Mouse (Mus musculus) ES-E14 (cell line): ENCODE measurements at regions not wholly inside any gene's neighbourhood (a gene's known extent, or its start where the extent isn't known, plus 50 kb on each side); places are given as distances from the start of the nearest gene placed in this dataset.

Experiments
- DNase-seq: peaks from one replicate; pipeline ENCODE4 v3.0.0-alpha.2; 2013; ENCODE audit warnings: low read depth, low spot score
- H3K27ac ChIP-seq: 2 replicates; pipeline ENCODE4 v1.5.1; 2012; ENCODE audit warnings: low read depth, mild to moderate bottlenecking, low read length, moderate library complexity, mixed read lengths; ENCODE audit not compliant: poor library complexity, insufficient read depth, severe bottlenecking
- H3K36me3 ChIP-seq: 2 replicates; pipeline ENCODE4 v1.6.1; 2012; ENCODE audit warnings: mild to moderate bottlenecking, low read length, moderate library complexity, mixed read lengths; ENCODE audit not compliant: control insufficient read depth, poor library complexity, insufficient read depth, severe bottlenecking
- H3K4me1 ChIP-seq, 2 experiments: fragments of 150-350 bp in 1 of 2; sonication (generic) in 1 of 2; 2 replicates each; pipeline ENCODE4 v1.6.1; 2012; ENCODE audit warnings: low read length in 2 of 2, mild to moderate bottlenecking in 1 of 2, mixed read lengths in 1 of 2; ENCODE audit not compliant: control insufficient read depth in 2 of 2, insufficient read depth in 2 of 2, poor library complexity in 1 of 2
- H3K4me3 ChIP-seq, 2 experiments: fragments of 150-350 bp in 1 of 2; sonication (generic) in 1 of 2; 2 replicates each; pipeline ENCODE4 v1.5.1; 2012; ENCODE audit warnings: low read length in 2 of 2, low read depth in 1 of 2, mild to moderate bottlenecking in 1 of 2, mixed read lengths in 1 of 2; ENCODE audit not compliant: insufficient read depth in 1 of 2, poor library complexity in 1 of 2, severe bottlenecking in 1 of 2
- H3K9ac ChIP-seq: 2 replicates; pipeline ENCODE4 v1.6.1; 2012; ENCODE audit warnings: low read depth, mild to moderate bottlenecking, low read length, mixed read lengths; ENCODE audit not compliant: poor library complexity, insufficient read depth, severe bottlenecking
- H3K9me3 ChIP-seq: fragments of 150-350 bp; sonication (generic); 2 replicates; pipeline ENCODE4 v1.6.1; 2012; ENCODE audit warnings: low read depth, mild to moderate bottlenecking, low read length; ENCODE audit not compliant: control insufficient read depth, insufficient read depth
- CHD2 ChIP-seq: IDR thresholded peaks from 2 replicates; pipeline ENCODE4 v1.6.1; 2014; ENCODE audit warnings: mild to moderate bottlenecking, low read depth, low read length, inconsistent platforms
- HCFC1 ChIP-seq: IDR thresholded peaks from 2 replicates; pipeline ENCODE4 v1.6.1; 2012; ENCODE audit warnings: low read length, inconsistent platforms, borderline replicate concordance; ENCODE audit not compliant: insufficient read depth
- MAFK ChIP-seq: IDR thresholded peaks from 2 replicates; pipeline ENCODE4 v1.6.1; 2014; ENCODE audit warnings: mild to moderate bottlenecking, low read depth, low read length, inconsistent platforms; ENCODE audit not compliant: insufficient read depth
- ZC3H11A ChIP-seq: IDR thresholded peaks from 2 replicates; pipeline ENCODE4 v1.6.1; 2012; ENCODE audit warnings: low read depth, mild to moderate bottlenecking, inconsistent platforms, low read length, borderline replicate concordance
- ZNF384 ChIP-seq: IDR thresholded peaks from 2 replicates; pipeline ENCODE4 v1.6.1; 2012; ENCODE audit warnings: low read depth, low read length, inconsistent platforms
- in situ Hi-C, 2 experiments: fragments of 600-800 bp; cut with MboI; formaldehyde crosslinking; loops; one replicate each; pipeline ENCODE4 v1.15.1; 2025; ENCODE audit warnings: low sequenced_read_pairs in 2 of 2, inconsistent platforms in 1 of 2; ENCODE audit not compliant: unreplicated experiment in 2 of 2

DNA sequence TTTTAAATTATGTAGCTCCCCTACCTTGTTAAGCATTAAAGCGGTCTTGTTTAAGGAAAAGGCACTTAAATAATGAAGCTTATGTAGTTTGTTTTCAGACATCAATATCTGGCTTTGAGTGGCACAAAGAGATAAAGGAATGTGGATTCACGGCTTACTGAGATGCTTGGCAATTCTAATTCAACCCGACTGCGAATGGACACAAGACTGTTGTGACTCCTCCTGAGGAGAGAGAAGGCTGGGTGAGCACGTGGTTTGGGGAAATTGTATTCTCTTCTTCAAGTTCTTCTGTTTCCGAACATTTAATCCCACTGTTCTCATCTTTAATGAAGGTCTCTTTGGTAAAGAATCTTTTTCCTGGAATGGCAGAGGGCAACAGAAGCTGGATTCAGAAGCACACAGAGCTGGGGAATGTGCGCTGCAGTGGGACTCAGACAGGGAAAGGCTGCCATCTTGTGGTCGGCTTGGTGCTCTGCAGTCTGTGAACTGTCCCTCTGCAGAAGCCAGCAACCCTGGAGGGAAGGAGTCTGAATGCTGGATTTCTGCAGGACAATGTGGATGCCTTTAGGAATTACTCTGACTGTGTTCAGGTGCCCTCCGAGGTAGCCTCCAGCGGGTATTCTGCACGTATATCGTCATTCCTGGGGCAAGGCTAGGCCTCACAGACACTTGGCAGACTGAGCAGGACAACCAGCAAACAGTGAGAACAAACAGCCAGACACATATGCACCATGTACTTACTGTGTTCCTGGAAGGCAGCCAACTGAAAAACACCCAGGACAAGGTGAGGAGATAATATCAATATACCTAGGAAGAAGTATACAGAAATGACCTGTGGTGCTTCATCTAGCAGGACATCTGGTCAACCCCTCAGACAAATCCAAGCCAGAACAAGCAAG, 54.0 kb upstream of the Pax1 start:
- no peaks in the 10 kb centered on the region for H3K9me3 ChIP-seq
- H3K36me3 ChIP-seq, result no peaks in the 10 kb centered on the region
- TF ChIP-seq ZC3H11A (peak; percentile 89; the same call in 1 of the 2 replicates), HCFC1 (no peak)
- H3K27ac ChIP-seq, result no peak overlapping the region
- no peak overlapping the region for H3K9ac ChIP-seq
- peak; percentile 62 for DNase-seq
- H3K4me3 ChIP-seq, result no peak overlapping the region
- H3K4me1 ChIP-seq, result 0 out of 4 replicates have a peak, but pooled peaks cover 0 to 2% of the 10 kb centered on the region in 2 experiments
- in situ Hi-C loops, result loop anchor here (5.0 to 25.0 kb wide), 3 partner anchors 103 to 345 kb away; partner anchors contain the start of gene Nkx2-2 (in 1 of the 2)

DNA sequence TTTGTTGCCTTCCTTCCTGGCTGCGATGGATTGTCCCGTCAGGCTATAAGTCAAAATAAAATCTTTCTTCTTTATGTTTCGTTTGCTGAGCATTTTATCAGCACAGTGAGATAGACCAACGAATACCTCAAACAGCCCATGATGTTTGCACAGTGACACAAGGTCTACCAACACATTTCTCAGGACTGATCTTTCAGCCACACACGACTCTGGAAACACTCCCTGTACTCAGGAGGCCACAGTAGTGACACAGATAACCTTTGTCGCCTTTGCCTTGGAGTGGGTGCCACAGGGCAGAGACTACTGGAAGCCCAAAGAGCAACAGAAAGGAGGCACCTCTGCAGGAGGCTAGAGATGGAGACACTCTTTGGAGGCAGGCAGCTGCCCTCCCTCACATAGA, 55.0 kb upstream of the Pax1 start:
- Histone ChIP-seq H3K4me3 (no peak overlapping the region), H3K9ac (no peak overlapping the region), H3K4me1 (no peaks in the 10 kb centered on the region), H3K27ac (no peak overlapping the region), H3K9me3 (no peaks in the 10 kb centered on the region), H3K36me3 (no peaks in the 10 kb centered on the region)
- TF ChIP-seq ZNF384 (no peak), CHD2 (no peak), ZC3H11A (no peak), MAFK (no peak)
- in situ Hi-C loops, result loop anchor here (5.0 to 25.0 kb wide), 3 partner anchors 102 to 344 kb away; partner anchors contain the start of gene Nkx2-2 (in 1 of the 2)
- DNase-seq, result no peak

DNA sequence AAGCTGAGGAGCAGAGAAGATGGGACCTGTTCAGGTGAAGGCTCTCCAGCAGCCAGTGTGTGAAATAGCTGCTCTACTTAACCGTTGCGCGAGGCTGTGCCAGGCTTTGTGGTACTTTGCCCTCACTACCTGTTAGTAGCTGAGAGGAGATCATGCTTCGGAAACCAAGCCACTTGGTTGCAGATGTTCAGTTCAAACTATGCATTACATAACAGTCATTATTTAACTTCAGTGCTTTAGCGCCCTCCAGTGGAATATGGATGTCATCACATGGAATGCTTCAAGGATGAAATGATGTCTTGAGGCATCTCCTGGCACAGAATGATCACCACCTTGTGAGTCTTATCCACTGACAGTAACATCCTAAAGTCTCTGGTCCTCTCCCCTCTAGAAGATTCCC, 56.5 kb upstream of the Pax1 start:
- no peak overlapping the region for H3K4me3 ChIP-seq
- in situ Hi-C loops, result loop anchor here (5.0 to 25.0 kb wide), 3 partner anchors 100 to 343 kb away; partner anchors contain the start of gene Nkx2-2 (in 1 of the 2)
- peak; percentile 58 for DNase-seq
- H3K9ac ChIP-seq, result no peak overlapping the region
- no peak for TF ChIP-seq MAFK
- TF ChIP-seq ZC3H11A, result peak; percentile 70
- H3K4me1 ChIP-seq, result no peaks in the 10 kb centered on the region
- H3K27ac ChIP-seq, result no peak overlapping the region
- H3K36me3 ChIP-seq, result no peaks in the 10 kb centered on the region
- no peaks in the 10 kb centered on the region for H3K9me3 ChIP-seq

DNA sequence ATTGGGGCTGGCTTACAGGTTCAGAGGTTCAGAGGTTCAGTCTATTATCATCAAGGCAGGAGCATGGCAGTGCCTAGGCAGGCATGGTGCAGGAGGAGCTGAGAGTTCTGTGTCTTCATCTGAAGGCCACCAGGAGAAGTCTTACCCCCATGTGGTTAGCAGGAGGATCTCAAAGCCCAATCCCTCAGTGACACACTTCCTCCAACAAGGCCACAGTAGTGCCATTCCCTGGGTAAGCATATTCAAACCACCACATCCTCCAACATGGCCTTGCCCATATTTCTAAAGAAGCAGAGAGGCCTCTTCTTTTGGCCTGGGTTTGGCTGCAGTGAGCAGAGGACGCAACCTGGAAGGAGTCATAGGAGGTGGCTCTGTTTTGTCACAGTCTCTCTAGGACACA, 61.2 kb upstream of the Pax1 start:
- Histone ChIP-seq H3K27ac (no peak overlapping the region), H3K4me3 (no peak overlapping the region), H3K36me3 (no peaks in the 10 kb centered on the region), H3K9ac (no peak overlapping the region), H3K4me1 (peaks cover 0 to 6% of the 10 kb centered on the region in 2 experiments; a peak in 1 of 4 replicates), H3K9me3 (no peaks in the 10 kb centered on the region)
- no peak for TF ChIP-seq MAFK
- TF ChIP-seq CHD2, result no peak
- TF ChIP-seq ZC3H11A, result no peak
- no peak for TF ChIP-seq HCFC1
- TF ChIP-seq ZNF384, result no peak
- in situ Hi-C loops, result loop anchor here (10.0 to 25.0 kb wide), 2 partner anchors 96 to 338 kb away; no protein-coding TSS in a partner anchor
- DNase-seq, result no peak
